Mouse (Mus musculus): ENCODE results near the gene Cks1b. TPM values are rescaled to one million over a fixed set of nuclear protein-coding genes. Genes with fewer than 3 reads are reported as not detected.

Cks1b gene
- total and polyA plus RNA-seq, 3 experiments, result 177 to 438 (median 271) TPM

- TF ChIP-seq MXI1 (IDR thresholded peaks at IDR 0.05; ENCODE audit: low read depth, low read length), result peak; percentile 53
- no peak for TF ChIP-seq MYC (IDR thresholded peaks at IDR 0.05; ENCODE audit: low read depth, low read length)
- TF ChIP-seq TAL1 (IDR thresholded peaks at IDR 0.05; ENCODE audit: low read length), result no peak
- no peak for TF ChIP-seq GABPA (IDR thresholded peaks at IDR 0.05; ENCODE audit: low read depth, low read length)
- peak; percentile 2 to 7; a peak in 1 of 4 replicates for TF ChIP-seq EP300 (IDR thresholded peaks at IDR 0.05; ENCODE audit: low read depth in 1 of 2, low read length in 2 of 2)
- TF ChIP-seq POLR2AphosphoS2 (IDR thresholded peaks at IDR 0.05; ENCODE audit: low read length), result peak; percentile 59; the same call in 1 of the 2 replicates
- no peak for TF ChIP-seq CTCF (IDR thresholded peaks at IDR 0.05 in 2 of 3, conservative IDR thresholded peaks at IDR 0.05 in 1 of 3; ENCODE audit: control insufficient read depth in 1 of 3, insufficient read depth in 1 of 3, low read depth in 2 of 3, low read length in 3 of 3, poor library complexity in 1 of 3, severe bottlenecking in 1 of 3)
- TF ChIP-seq TBP (IDR thresholded peaks at IDR 0.05; ENCODE audit: low read depth, low read length), result 0 out of 2 replicates have a peak, but pooled peaks have one; percentile 29
- TF ChIP-seq NELFE (IDR thresholded peaks at IDR 0.05; ENCODE audit: low read depth, low read length), result peak; percentile 63
- TF ChIP-seq ETS1 (IDR thresholded peaks at IDR 0.05; ENCODE audit: low read depth, low read length), result peak; percentile 44; the same call in 1 of the 2 replicates
Observed at GRCm38 (mm10) chr3:89458965-89459807, 41.0 kb upstream of the Cks1b start (continued).

- Histone ChIP-seq H3K4me3 (ENCODE audit: control insufficient read depth in 1 of 2, insufficient read depth in 1 of 2, low read depth in 2 of 2, low read length in 2 of 2) (peak overlapping the region; percentile 61 to 95), H3K27me3 (ENCODE audit: control insufficient read depth in 1 of 2, insufficient read depth in 2 of 2, low read length in 2 of 2) (no peaks in the 10 kb centered on the region), H3K27ac (ENCODE audit: control insufficient read depth, low read depth, low read length) (peak overlapping the region; percentile 74), H3K9ac (ENCODE audit: control insufficient read depth, low read depth, low read length, poor library complexity, severe bottlenecking) (peak overlapping the region; percentile 36), H3K36me3 (ENCODE audit: control insufficient read depth in 1 of 2, insufficient read depth in 2 of 2, low read length in 2 of 2) (peaks cover 0 to 10% of the 10 kb centered on the region in 2 experiments; a peak in 2 of 4 replicates), H3K79me2 (ENCODE audit: control insufficient read depth, insufficient read depth, low read length, poor library complexity) (peaks cover 4% of the 10 kb centered on the region; the same call in 1 of the 2 replicates), H3K9me3 (replicated peaks; ENCODE audit: insufficient read depth, low read length) (no peaks in the 10 kb centered on the region), H3K4me1 (ENCODE audit: control insufficient read depth in 1 of 2, insufficient read depth in 2 of 2, low read length in 2 of 2) (peaks cover 11 to 20% of the 10 kb centered on the region in 2 experiments)
- TF ChIP-seq GABPA (IDR thresholded peaks at IDR 0.05; ENCODE audit: low read depth, low read length), result peak; percentile 83; the same call in 1 of the 2 replicates
- peak; percentile 3; the same call in 1 of the 2 replicates for TF ChIP-seq RCOR1 (IDR thresholded peaks at IDR 0.05; ENCODE audit: low read depth, low read length)
- peak; percentile 67 for TF ChIP-seq ZMIZ1 (IDR thresholded peaks at IDR 0.05; ENCODE audit: low read depth, low read length)
- peak; percentile 31; the same call in 1 of the 2 replicates for TF ChIP-seq MYC (IDR thresholded peaks at IDR 0.05; ENCODE audit: low read depth, low read length)
- peak in 1 of 2 experiments; percentile 27; a peak in 1 of 4 replicates for TF ChIP-seq POLR2A (IDR thresholded peaks at IDR 0.05; ENCODE audit: control insufficient read depth in 1 of 2, insufficient read depth in 1 of 2, low read depth in 1 of 2, low read length in 2 of 2, poor library complexity in 1 of 2)
- peak; percentile 81; the same call in 1 of the 2 replicates for TF ChIP-seq MEF2A (IDR thresholded peaks at IDR 0.05; ENCODE audit: extremely low read depth, insufficient replicate concordance, low read depth, low read length, poor library complexity, severe bottlenecking)
- TF ChIP-seq POLR2AphosphoS2 (IDR thresholded peaks at IDR 0.05; ENCODE audit: low read length), result peak; percentile 72; the same call in 1 of the 2 replicates
- TF ChIP-seq SIN3A (IDR thresholded peaks at IDR 0.05; ENCODE audit: low read length), result peak; percentile 85
- TF ChIP-seq ETS1 (IDR thresholded peaks at IDR 0.05; ENCODE audit: low read depth, low read length), result peak; percentile 76
- TF ChIP-seq E2F4 (IDR thresholded peaks at IDR 0.05; ENCODE audit: borderline replicate concordance, low read depth, low read length), result no peak; the same call in 1 of the 2 replicates
- TF ChIP-seq EP300 (IDR thresholded peaks at IDR 0.05; ENCODE audit: low read depth in 1 of 2, low read length in 2 of 2), result peak in 1 of 2 experiments; percentile 8; a peak in 2 of 4 replicates
- peak; percentile 86 for TF ChIP-seq TBP (IDR thresholded peaks at IDR 0.05; ENCODE audit: low read depth, low read length)
- no peak for TF ChIP-seq USF2 (IDR thresholded peaks at IDR 0.05; ENCODE audit: borderline replicate concordance in 1 of 2, insufficient read depth in 1 of 2, low read depth in 1 of 2, low read length in 2 of 2)
- 0 out of 2 replicates have a peak, but pooled peaks have one; percentile 15 for TF ChIP-seq MAX (IDR thresholded peaks at IDR 0.05; ENCODE audit: low read length)
- peak; percentile 66 for TF ChIP-seq GATA1 (IDR thresholded peaks at IDR 0.05; ENCODE audit: low read depth, low read length)
- no peak for TF ChIP-seq MAFK (IDR thresholded peaks at IDR 0.05; ENCODE audit: borderline replicate concordance, low read depth, low read length)
- TF ChIP-seq ELF1 (IDR thresholded peaks at IDR 0.05; ENCODE audit: low read depth, low read length), result no peak
- TF ChIP-seq ZNF384 (IDR thresholded peaks at IDR 0.05; ENCODE audit: low read depth, low read length), result 0 out of 2 replicates have a peak, but pooled peaks have one; percentile 31
- TF ChIP-seq NELFE (IDR thresholded peaks at IDR 0.05; ENCODE audit: low read depth, low read length), result peak; percentile 63; the same call in 1 of the 2 replicates
- peak; percentile 97 for DNase-seq (ENCODE audit: low read depth, low spot score)
Observed at GRCm38 (mm10) chr3:89458372-89458964, 40.3 kb upstream of the Cks1b start.
